Mouse (Mus musculus): Measurements from ENCODE around the gene Tm6sf1.

DNA sequence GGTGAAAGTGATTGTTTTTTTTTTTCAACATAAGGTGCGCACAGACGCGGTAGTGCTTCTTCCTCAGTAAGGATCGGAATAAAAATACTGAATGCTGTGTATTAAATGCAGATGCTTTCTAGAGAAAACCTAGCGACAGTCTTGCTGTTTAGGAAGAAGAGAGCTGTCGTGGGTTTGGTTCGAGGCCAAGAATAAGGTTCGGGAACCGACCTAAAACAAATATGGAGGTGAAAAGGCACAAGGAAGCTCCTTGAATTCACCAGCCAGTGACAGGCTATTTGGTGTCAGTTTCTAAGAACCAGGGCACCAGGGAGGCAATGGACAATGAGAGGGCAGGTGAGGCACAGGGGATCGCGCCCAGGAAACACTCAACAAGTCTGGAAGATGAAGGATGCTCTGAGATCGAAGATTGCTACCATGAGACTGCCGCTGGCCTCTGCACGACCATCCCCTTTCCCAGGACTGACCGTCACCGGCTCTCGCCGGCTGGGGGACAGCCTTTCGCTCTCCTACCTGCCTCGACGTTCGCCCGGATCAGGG, 74.3 kb downstream of the Tm6sf1 start:
- TF ChIP-seq CTCF (IDR thresholded peaks at IDR 0.05; ENCODE audit: low read depth) (no peak), EP300 (IDR thresholded peaks at IDR 0.05; ENCODE audit: low read depth) (no peak)

All from heart, postnatal 0 days (tissue).